Mouse (Mus musculus) heart, postnatal 0 days (tissue): Measurements from ENCODE around the gene Tuba8. TPM values are rescaled to one million over a fixed set of nuclear protein-coding genes. Genes with fewer than 3 reads are reported as not detected.
A peak's percentile ranks its signal among the peaks of the same experiment; 100 is the strongest.

Experiments
- ATAC-seq: fragments of 200-750 bp; cut with Nextera tagmentation; 2 replicates; pipeline ENCODE4 v1.8.0; 2017; ENCODE audit warnings: low read depth, moderate number of reproducible peaks, moderate library complexity; ENCODE audit not compliant: insufficient read depth
- DNase-seq: peaks from one replicate; pipeline ENCODE4 v3.0.0-alpha.2; 2016; ENCODE audit warnings: low spot score
- H3K27ac ChIP-seq: fragments of 300-500 bp; sonication (generic); 2 replicates; pipeline ENCODE4 v1.5.1; 2014; ENCODE audit warnings: low read depth, mild to moderate bottlenecking
- H3K27me3 ChIP-seq: fragments of 300-500 bp; sonication (generic); 2 replicates; pipeline ENCODE4 v1.6.1; 2014; ENCODE audit warnings: low read length, mixed read lengths; ENCODE audit not compliant: control insufficient read depth, insufficient read depth
- H3K36me3 ChIP-seq: fragments of 300-500 bp; sonication (generic); replicated peaks from 2 replicates; pipeline ENCODE4 v1.6.1; 2014; ENCODE audit warnings: low read length, mixed read lengths; ENCODE audit not compliant: control insufficient read depth, insufficient read depth
- H3K4me1 ChIP-seq: fragments of 300-500 bp; sonication (generic); 2 replicates; pipeline ENCODE4 v1.6.1; 2014; ENCODE audit warnings: antibody characterized with exemption; ENCODE audit not compliant: control insufficient read depth, insufficient read depth
- H3K4me2 ChIP-seq: fragments of 300-500 bp; sonication (generic); 2 replicates; pipeline ENCODE4 v1.6.1; 2014; ENCODE audit warnings: low read depth, mild to moderate bottlenecking, low read length, moderate library complexity
- H3K4me3 ChIP-seq: fragments of 300-500 bp; sonication (generic); 2 replicates; pipeline ENCODE4 v1.5.1; 2014; ENCODE audit warnings: low read depth, low read length
- H3K9ac ChIP-seq: fragments of 300-500 bp; sonication (generic); replicated peaks from 2 replicates; pipeline ENCODE4 v1.6.1; 2014; ENCODE audit warnings: low read depth, low read length, mixed read lengths
- H3K9me3 ChIP-seq: fragments of 300-500 bp; sonication (generic); replicated peaks from 2 replicates; pipeline ENCODE4 v1.6.1; 2016; ENCODE audit warnings: low read length; ENCODE audit not compliant: control insufficient read depth
- CTCF ChIP-seq: IDR thresholded peaks from 2 replicates; pipeline ENCODE4 v1.5.1; 2016; ENCODE audit warnings: antibody characterized with exemption, control low read depth, low read depth
- EP300 ChIP-seq: IDR thresholded peaks from 2 replicates; pipeline ENCODE4 v1.6.1; 2016; ENCODE audit warnings: antibody characterized with exemption, low read depth
- WGBS: fragments of 180-500 bp; shearing (Covaris S2); extraction: QIAGEN DNeasy Blood & Tissue Kit; methylation state at CpG from one replicate; pipeline ENCODE4 v1.1.7; 2014; 5-methylcytosine and 5-hydroxymethylcytosine counted together
- polyA plus RNA-seq: library from polyadenylated mRNA; unstranded; fragments of >200 nt; fragmentation: Nextera tagmentation; extraction: Ambion mirVana; gene quantifications from 2 replicates; pipeline ENCODE4 v1.2.1, GENCODE M21; 2015
- total RNA-seq: library from RNA; depleted of rRNA; stranded (reverse); fragments of >200 nt; gene quantifications from 2 replicates; pipeline ENCODE4 v1.2.3, GENCODE M21; 2014; ENCODE audit warnings: low replicate concordance

Gene Tuba8
- total and polyA plus RNA-seq, 2 experiments from 2014 or later, result 5.6 to 6.0 TPM

DNA sequence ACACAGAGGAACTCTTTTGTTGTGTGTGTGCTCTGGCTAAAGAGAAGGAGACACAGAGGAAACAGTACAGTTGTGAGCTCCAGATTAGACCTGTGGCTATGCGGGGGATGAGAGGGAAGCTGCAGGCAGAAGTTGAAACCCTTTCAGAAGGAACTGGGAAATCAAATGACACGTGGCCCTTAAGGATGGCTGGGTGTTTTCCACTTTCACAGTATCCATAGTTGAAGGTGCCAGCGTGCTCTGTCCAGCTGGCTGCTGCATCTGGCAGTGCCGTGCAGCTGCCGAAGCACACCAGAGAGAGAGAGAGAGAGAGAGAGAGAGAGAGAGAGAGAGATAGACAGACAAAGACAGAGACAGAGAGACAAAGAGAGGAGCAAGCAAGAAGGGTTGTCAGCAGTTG lies 40.8 kb downstream of the Tuba8 start:
- TF ChIP-seq CTCF (no peak), EP300 (no peak)
- DNase-seq, result no peak
- WGBS, result 40% methylated on average over 5 of the region's 5 CpGs

GRCm38 (mm10) chr6:121260548-121260947 lies 50.1 kb downstream of the Tuba8 start:
- Histone ChIP-seq H3K4me2 (no peak overlapping the region), H3K36me3 (peaks cover 32% of the 10 kb centered on the region), H3K9ac (no peak overlapping the region), H3K4me1 (no peaks in the 10 kb centered on the region), H3K4me3 (no peak overlapping the region), H3K27ac (no peak overlapping the region), H3K9me3 (peaks cover 5% of the 10 kb centered on the region), H3K27me3 (no peaks in the 10 kb centered on the region)
- DNase-seq, result peak; percentile 40
- 24% methylated on average over 9 of the region's 9 CpGs for WGBS
- TF ChIP-seq CTCF (peak; percentile 79), EP300 (no peak)
- no peak for ATAC-seq

More for the DNA sequence above, 40.8 kb downstream of the Tuba8 start:
- Histone ChIP-seq H3K4me3 (no peak overlapping the region), H3K27ac (no peak overlapping the region), H3K9me3 (no peaks in the 10 kb centered on the region), H3K4me1 (no peaks in the 10 kb centered on the region), H3K4me2 (no peak overlapping the region), H3K27me3 (no peaks in the 10 kb centered on the region), H3K9ac (no peak overlapping the region), H3K36me3 (peaks cover under 1% of the 10 kb centered on the region; the same call in 1 of the 2 replicates)
- no peak for ATAC-seq

- ATAC-seq, result no peak
- TF ChIP-seq CTCF (no peak), EP300 (no peak)
- H3K4me3 ChIP-seq, result no peak overlapping the region
- H3K36me3 ChIP-seq, result peaks cover 33% of the 10 kb centered on the region
- WGBS, result 58% methylated on average over 8 of the region's 8 CpGs
- H3K4me2 ChIP-seq, result no peak overlapping the region
- H3K4me1 ChIP-seq, result no peaks in the 10 kb centered on the region
- H3K9me3 ChIP-seq, result peaks cover 5% of the 10 kb centered on the region
- DNase-seq, result no peak
- no peaks in the 10 kb centered on the region for H3K27me3 ChIP-seq
- no peak overlapping the region for H3K27ac ChIP-seq
- H3K9ac ChIP-seq, result no peak overlapping the region
These were observed 50.7 kb downstream of the Tuba8 start for GRCm38 (mm10) chr6:121261233-121261632.

DNA sequence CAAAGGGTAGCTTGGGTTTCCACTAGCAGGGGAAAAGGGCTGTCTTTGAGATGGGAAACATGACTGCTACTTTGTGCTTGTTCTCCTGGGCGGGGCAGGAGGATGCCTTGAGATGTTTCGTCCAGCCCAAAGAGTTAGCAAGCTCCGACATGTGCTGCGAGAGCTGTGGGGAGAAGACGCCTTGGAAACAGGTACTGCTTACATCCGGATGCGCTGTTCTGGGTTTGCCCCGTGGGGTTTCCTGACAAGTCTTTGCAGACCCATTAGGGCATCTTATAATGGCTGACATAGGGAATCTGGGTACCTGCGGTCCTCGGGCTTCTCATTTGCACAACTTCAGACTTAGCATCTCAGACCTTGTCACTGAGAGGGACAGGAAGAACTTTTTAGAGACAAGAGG lies 51.5 kb downstream of the Tuba8 start:
- 86% methylated on average over 10 of the region's 10 CpGs for WGBS
- Histone ChIP-seq H3K9ac (no peak overlapping the region), H3K27ac (no peak overlapping the region)

DNA sequence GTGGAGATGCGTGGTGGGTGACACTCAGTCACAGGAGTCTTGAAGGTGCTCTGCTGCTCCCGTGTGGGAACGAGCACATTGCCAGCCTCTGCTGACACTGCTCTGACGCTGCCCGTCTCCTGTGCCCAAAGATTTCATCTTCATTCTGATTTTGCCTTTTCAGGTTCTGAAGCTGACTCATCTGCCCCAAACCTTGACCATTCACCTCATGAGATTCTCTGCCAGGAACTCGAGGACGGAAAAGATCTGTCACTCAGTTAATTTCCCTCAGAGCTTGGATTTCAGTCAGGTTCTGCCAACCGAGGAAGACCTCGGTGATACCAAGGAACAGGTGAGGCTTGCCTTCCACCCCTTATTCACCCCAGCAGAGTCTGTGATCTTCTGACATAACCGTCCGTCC lies 52.0 kb downstream of the Tuba8 start:
- DNase-seq (no peak), ATAC-seq (no peak)
- no peak overlapping the region for H3K27ac ChIP-seq
- H3K27me3 ChIP-seq, result no peaks in the 10 kb centered on the region
- no peak overlapping the region for H3K9ac ChIP-seq
- no peak overlapping the region for H3K4me3 ChIP-seq
- H3K4me1 ChIP-seq, result no peaks in the 10 kb centered on the region
- TF ChIP-seq CTCF, result no peak
- TF ChIP-seq EP300, result no peak
- peaks cover 4% of the 10 kb centered on the region for H3K9me3 ChIP-seq
- no peak overlapping the region for H3K4me2 ChIP-seq
- H3K36me3 ChIP-seq, result peaks cover 27% of the 10 kb centered on the region
- 78% methylated on average over 11 of the region's 11 CpGs for WGBS

More for the DNA sequence above, 51.5 kb downstream of the Tuba8 start:
- ATAC-seq (no peak), DNase-seq (no peak)
- Histone ChIP-seq H3K9me3 (peaks cover 5% of the 10 kb centered on the region), H3K4me2 (no peak overlapping the region), H3K36me3 (peaks cover 27% of the 10 kb centered on the region), H3K4me1 (no peaks in the 10 kb centered on the region), H3K27me3 (no peaks in the 10 kb centered on the region), H3K4me3 (no peak overlapping the region)
- TF ChIP-seq CTCF (no peak), EP300 (no peak)

- no peak overlapping the region for H3K27ac ChIP-seq
- H3K4me2 ChIP-seq, result no peak overlapping the region
- no peak overlapping the region for H3K9ac ChIP-seq
- no peak for DNase-seq
- no peak overlapping the region for H3K4me3 ChIP-seq
- no peak for ATAC-seq
- peaks cover 4% of the 10 kb centered on the region; the same call in 1 of the 2 replicates for H3K36me3 ChIP-seq
- no peaks in the 10 kb centered on the region for H3K27me3 ChIP-seq
- no peak for TF ChIP-seq EP300
- TF ChIP-seq CTCF, result no peak
- no peaks in the 10 kb centered on the region for H3K4me1 ChIP-seq
- 76% methylated on average over 6 of the region's 6 CpGs for WGBS
- no peaks in the 10 kb centered on the region for H3K9me3 ChIP-seq
These were observed 59.7 kb downstream of the Tuba8 start for GRCm38 (mm10) chr6:121270156-121270555.
